Mouse (Mus musculus) intestine, embryonic 14.5 days (tissue): ENCODE data around the gene Pbld1. TPM values are rescaled to one million over a fixed set of nuclear protein-coding genes. Genes with fewer than 3 reads are reported as not detected.

ENCODE experiments used
- polyA plus RNA-seq: library from polyadenylated mRNA; unstranded; fragments of >200 nt; fragmentation: Nextera tagmentation; extraction: Ambion mirVana; gene quantifications from 2 replicates; pipeline ENCODE4 v1.2.1, GENCODE M21; 2014

Gene Pbld1
- polyA plus RNA-seq, 1 experiment from 2014 or later: 1.8 TPM

Other genes starting within 250 kb of the Pbld1 start
- gene Tet1, start 151.2 kb upstream of the Pbld1 start, polyA plus RNA-seq: 30.5 and 30.8 TPM in 2 replicates
- gene Slc25a16, start 139.5 kb upstream of the Pbld1 start, polyA plus RNA-seq: 12.7 and 14.5 TPM in 2 replicates
- 19.6 and 21.7 TPM in 2 replicates for gene Dna2, start 113.1 kb upstream of the Pbld1 start, polyA plus RNA-seq
- gene Rufy2, start 79.9 kb upstream of the Pbld1 start, polyA plus RNA-seq: 20.0 and 22.8 TPM in 2 replicates
- gene Hnrnph3, start 35.9 kb upstream of the Pbld1 start, polyA plus RNA-seq: 55.8 and 60.5 TPM in 2 replicates
- 1.3 and 2.5 TPM in 2 replicates for gene Pbld2, start 35.8 kb upstream of the Pbld1 start, polyA plus RNA-seq
- gene Atoh7, start 39.5 kb downstream of the Pbld1 start, polyA plus RNA-seq: 0.11 TPM in 1 of 2 replicates, not detected in the other
- not detected in 2 replicates for gene Mypn, start 143.8 kb downstream of the Pbld1 start, polyA plus RNA-seq
- 39.8 and 46.2 TPM in 2 replicates for gene Herc4, start 183.6 kb downstream of the Pbld1 start, polyA plus RNA-seq